Mouse (Mus musculus) MEL-GATA-1-ER (cell line): ENCODE measurements around the gene Clk2.
"Not testable (repeated sequence)": the region's sequence is repeated elsewhere in the genome, so short reads cannot be mapped to it uniquely, and the experiment has no call there.

Experiments
- DNase-seq: peaks from one replicate; pipeline ENCODE4 v3.0.0-alpha.2; 2012; ENCODE audit warnings: low read depth; ENCODE audit errors: extremely low read depth

Clk2 gene

DNA sequence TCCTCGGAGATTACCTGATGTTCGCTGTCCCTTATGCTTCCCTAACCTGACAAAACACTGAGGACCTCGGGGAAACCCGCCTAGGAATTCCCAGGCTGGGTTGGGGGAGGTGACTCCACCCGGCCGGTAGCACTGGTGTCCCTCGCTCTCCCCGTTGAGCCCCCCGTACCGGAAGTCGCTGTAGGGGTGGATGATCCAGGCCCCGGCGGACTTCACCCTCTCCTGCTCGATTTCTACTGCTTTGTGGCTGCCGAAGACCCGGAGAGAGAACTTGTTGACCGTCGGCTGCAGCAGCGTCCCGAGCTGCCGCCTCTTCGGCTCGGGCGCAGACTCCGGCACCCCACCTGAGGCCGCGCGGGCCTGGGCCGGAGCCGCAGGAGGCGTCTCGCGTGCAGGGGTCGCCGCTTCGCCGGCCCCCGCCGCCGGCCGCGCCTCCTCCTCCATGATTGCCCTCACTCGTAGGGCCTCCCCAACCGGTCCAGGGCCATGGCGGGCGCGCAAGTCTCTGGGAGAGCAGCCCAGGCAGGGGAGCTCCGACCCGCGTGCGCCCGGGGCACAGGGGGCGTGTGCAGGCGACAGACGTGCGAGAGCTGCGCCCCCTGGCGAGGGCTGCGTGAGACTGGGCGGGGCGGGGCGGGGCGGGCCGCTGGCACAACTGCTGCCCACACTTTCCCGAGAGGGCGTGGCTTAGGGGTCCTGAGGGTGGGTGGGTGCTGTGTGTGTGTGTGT is 4.8 kb upstream of the Clk2 start, which contains the start of gene Hcn3:
Hcn3 (minus strand) TSS at position 581 of the 729 bp plus-strand sequence.
- DNase-seq: peak; percentile 43

- not testable (repeated sequence) for DNase-seq
Observed at GRCm38 (mm10) chr3:89161207-89161606, 3.4 kb upstream of the Clk2 start.

DNA sequence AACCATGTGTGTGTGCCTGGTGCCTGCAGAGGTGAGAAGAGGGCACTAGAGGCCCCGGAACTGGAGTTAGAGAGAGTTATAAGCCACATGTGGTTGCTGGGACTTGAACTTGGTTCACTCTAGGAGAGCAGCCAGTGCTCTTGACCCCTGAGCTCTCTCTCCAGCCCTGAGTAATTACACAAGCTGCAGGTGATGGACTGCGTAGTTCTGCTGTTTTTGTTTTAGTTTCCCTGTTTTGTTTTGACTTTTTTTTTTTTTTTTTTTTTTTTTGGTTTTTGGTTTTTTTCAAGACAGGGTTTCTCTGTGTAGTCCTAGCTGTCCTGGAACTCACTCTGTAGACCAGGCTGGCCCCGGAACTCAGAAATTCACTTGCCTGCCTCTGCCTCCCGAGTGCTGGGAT is 2.8 kb upstream of the Clk2 start:
- DNase-seq: no peak

- DNase-seq: no peak
Observed at GRCm38 (mm10) chr3:89163123-89163522, 1.5 kb upstream of the Clk2 start.

- peak; percentile 39 for DNase-seq
Observed at GRCm38 (mm10) chr3:89163643-89164245, 851 bp upstream of the Clk2 start.

- DNase-seq: peak; percentile 33
Observed at GRCm38 (mm10) chr3:89165268-89165870, 774 bp downstream of the Clk2 start.

DNA sequence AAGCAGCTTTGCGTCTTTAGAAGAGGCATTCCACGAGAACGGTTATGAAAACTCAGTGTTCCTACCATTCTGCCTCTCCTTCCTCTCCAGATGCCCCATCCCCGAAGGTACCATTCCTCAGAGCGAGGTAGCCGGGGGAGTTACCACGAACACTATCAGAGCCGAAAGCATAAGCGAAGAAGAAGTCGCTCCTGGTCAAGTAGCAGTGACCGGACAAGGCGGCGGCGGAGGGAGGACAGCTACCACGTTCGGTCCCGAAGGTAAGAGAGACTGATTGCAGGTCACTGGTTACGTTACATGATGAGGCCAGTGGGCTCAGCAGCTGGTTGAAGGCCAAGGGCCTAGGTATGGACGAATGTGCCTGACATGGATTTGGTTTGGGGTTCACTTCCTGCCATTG is 2.4 kb downstream of the Clk2 start:
- no peak for DNase-seq

GRCm38 (mm10) chr3:89174844-89175243 is 10.2 kb downstream of the Clk2 start:
- no peak for DNase-seq

- no peak for DNase-seq
Observed at GRCm38 (mm10) chr3:89175544-89175943, 10.9 kb downstream of the Clk2 start.

DNA sequence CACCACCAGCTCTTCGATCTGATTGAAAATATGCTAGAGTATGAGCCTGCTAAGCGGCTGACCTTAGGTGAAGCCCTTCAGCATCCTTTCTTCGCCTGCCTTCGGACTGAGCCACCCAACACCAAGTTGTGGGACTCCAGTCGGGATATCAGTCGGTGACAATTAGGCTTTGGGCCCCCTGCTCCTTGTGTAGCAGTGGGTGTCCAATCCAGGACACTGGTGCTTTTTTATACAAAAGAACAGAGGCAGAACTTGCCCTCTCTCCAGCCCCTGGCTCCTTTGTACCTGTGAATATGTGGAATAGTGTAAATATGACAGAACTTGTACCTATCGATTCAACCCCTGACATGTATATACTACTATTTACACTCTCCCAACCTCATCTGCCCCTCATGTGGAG is 11.8 kb downstream of the Clk2 start:
- DNase-seq: no peak

DNA sequence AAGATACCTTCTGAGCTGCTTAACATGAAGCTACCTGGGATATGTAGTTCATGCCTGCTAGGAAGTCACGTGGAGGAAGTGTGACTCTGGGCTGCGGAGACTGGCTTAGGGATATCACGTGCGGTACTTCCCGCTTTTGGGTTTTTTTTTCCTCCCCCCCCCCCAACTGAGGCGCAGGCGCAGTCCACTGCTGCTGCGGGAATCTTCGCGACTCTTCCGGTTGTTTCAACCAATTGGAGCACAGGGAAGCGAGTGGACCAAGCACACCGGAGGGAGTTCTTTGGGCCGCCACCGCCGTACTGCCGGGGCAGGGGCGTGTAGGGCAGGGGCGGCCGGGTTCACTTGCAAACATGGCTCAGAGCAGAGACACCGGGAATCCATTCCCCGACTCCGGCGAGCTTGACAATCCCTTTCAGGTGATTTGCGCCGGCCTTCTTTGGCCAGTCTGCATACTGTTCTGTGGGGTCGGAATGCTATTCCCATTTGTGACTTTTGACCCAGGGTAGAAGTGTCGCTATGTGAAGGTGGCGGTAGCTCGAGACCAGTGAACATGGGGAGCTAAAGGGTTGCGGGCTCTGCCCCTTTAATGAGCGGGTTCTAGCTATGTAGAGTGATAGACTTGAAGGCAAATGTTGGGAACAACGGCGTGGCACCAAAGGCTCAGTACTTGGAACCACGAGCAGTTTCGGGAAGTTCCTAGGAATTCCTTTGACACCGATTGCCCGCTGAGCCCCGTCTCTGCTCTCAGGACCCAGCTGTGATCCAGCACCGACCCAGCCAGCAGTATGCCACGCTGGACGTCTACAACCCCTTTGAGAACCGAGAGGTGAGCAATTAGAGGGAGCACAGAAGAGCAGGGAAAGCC is 12.9 kb downstream of the Clk2 start, which contains the start of gene Scamp3:
Scamp3 (plus strand) TSS at position 232 of the 865 bp plus-strand sequence.
- DNase-seq: peak; percentile 99

- no peak for DNase-seq
Observed at GRCm38 (mm10) chr3:89178107-89178385, 13.5 kb downstream of the Clk2 start.

GRCm38 (mm10) chr3:89179056-89179455 is 14.5 kb downstream of the Clk2 start:
- no peak for DNase-seq

GRCm38 (mm10) chr3:89181749-89182500 is 17.3 kb downstream of the Clk2 start:
- no peak for DNase-seq

DNA sequence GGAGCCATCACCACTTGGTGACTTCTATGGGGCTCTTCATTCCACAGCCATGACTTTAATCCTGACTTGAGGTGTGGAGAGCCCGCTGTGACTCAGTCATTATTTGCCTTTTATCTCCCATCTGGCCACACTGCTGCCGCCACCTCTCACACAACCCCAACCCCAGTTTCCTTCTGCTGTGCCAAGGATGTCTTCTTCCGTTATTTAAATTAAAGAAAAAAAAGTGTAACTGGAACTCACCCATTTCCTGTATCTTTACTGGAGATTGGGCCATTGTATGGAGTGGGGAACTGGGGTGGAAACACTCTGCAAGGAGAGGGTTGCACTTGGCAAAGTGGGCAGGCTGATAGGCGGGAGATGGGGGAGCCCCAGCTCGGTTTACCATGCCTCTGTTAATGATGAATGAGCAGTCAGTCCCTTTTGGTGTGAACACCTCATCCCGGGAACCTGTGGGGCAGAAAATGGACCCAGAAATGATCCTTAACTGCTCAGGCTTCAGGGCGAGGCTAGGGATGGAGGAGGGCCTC is 18.0 kb downstream of the Clk2 start:
- peak; percentile 87 for DNase-seq

- no peak for DNase-seq
Observed at GRCm38 (mm10) chr3:89183058-89183958, 18.7 kb downstream of the Clk2 start, which contains the start of gene Fam189b. Gene Fam189b (plus strand): TSS chr3:89183143.

DNA sequence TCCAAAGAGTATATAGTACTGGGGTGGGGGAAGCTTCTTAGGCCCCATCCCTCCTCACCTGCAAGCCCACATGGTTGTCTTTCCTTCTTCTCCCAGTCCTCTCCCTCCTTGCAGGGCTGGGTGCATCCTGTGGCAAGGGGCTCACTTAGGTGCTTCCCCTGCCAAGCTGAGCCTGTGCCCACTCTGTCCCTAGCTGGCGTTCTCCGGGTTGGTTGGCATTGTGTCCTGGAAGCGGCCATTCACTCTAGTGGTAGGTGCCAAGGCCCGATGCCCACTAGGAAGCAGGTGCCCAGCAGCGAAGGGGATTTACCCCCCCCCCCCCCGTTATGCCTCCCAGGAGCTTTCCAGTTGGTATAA is 19.3 kb downstream of the Clk2 start:
- no peak for DNase-seq

- DNase-seq: no peak
Observed at GRCm38 (mm10) chr3:89187197-89187596, 22.6 kb downstream of the Clk2 start.

GRCm38 (mm10) chr3:89187690-89188477 is 23.3 kb downstream of the Clk2 start:
- peak; percentile 61 for DNase-seq
